Mouse (Mus musculus) lung, adult 2 months (tissue): ENCODE measurements around the gene Pcsk5.

Source experiments
- CTCF ChIP-seq: fragments of 200-500 bp; IDR thresholded peaks from 2 replicates; pipeline ENCODE4 v1.5.1; 2011; ENCODE audit warnings: mild to moderate bottlenecking, low read length, control low read depth; ENCODE audit not compliant: insufficient read depth
- POLR2A ChIP-seq: fragments of 200-500 bp; IDR thresholded peaks from 2 replicates; pipeline ENCODE4 v1.6.1; 2011; ENCODE audit warnings: low read depth, mild to moderate bottlenecking, control low read depth, low read length, borderline replicate concordance; ENCODE audit errors: extremely low read depth

DNA sequence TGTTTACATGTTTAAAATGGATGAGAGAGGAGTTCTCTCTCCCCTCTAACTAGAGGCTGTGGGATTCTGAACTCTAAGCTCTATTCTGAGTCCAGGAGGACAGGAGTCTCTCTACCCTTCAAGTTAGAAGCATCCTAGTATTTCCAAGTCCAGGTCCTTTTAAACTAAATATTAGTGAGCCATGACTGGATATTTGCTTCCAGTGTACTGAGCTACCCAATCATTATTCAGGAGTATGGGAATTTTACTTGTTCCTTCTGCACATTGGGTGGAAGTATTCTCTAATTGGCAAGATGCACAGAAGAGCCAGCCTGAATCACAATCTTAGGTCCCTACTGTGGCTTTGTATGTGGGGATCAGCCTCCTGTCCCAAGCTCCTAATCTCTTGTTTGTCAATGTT lies 2.5 kb downstream of the Pcsk5 start:
- no peak for TF ChIP-seq CTCF
- no peak for TF ChIP-seq POLR2A
